Mouse (Mus musculus): ENCODE measurements around the gene Pnpla5. TPM values are rescaled to one million over a fixed set of nuclear protein-coding genes. Genes with fewer than 3 reads are reported as not detected.
A peak's percentile ranks its signal among the peaks of the same experiment; 100 is the strongest.

Pnpla5 gene
- polyA plus RNA-seq, 1 experiment from 2014 or later: not detected

GRCm38 (mm10) chr15:84078667-84079066 is 44.3 kb downstream of the Pnpla5 start:
- Histone ChIP-seq H3K9me3 (replicated peaks) (no peaks in the 10 kb centered on the region), H3K27ac (no peak overlapping the region), H3K4me3 (replicated peaks) (no peak overlapping the region), H3K4me2 (no peak overlapping the region), H3K9ac (no peak overlapping the region), H3K27me3 (peaks cover 18% of the 10 kb centered on the region), H3K4me1 (peaks cover 2% of the 10 kb centered on the region; the same call in 1 of the 2 replicates), H3K36me3 (no peaks in the 10 kb centered on the region)
- WGBS: 73% methylated on average over 13 of the region's 13 CpGs
- ATAC-seq (replicated peaks; ENCODE audit: low FRiP score): no peak

- Histone ChIP-seq H3K27ac (no peak overlapping the region), H3K36me3 (no peaks in the 10 kb centered on the region), H3K9ac (no peak overlapping the region), H3K4me1 (peaks cover 2% of the 10 kb centered on the region; the same call in 1 of the 2 replicates), H3K4me3 (replicated peaks) (no peak overlapping the region), H3K4me2 (no peak overlapping the region), H3K27me3 (peaks cover 33% of the 10 kb centered on the region), H3K9me3 (replicated peaks) (no peaks in the 10 kb centered on the region)
- ATAC-seq (replicated peaks; ENCODE audit: low FRiP score): no peak
- 65% methylated on average over 17 of the region's 17 CpGs for WGBS
Observed at GRCm38 (mm10) chr15:84077151-84077550, 45.8 kb downstream of the Pnpla5 start.

GRCm38 (mm10) chr15:84074705-84075185 is 48.2 kb downstream of the Pnpla5 start:
- 22% methylated on average over 17 of the region's 17 CpGs for WGBS
- no peaks in the 10 kb centered on the region for H3K9me3 ChIP-seq (replicated peaks)
- H3K9ac ChIP-seq: no peak overlapping the region
- H3K36me3 ChIP-seq: no peaks in the 10 kb centered on the region
- peaks cover 2% of the 10 kb centered on the region; the same call in 1 of the 2 replicates for H3K4me1 ChIP-seq
- no peak overlapping the region for H3K4me3 ChIP-seq (replicated peaks)
- H3K27ac ChIP-seq: no peak overlapping the region
- no peak for ATAC-seq (replicated peaks; ENCODE audit: low FRiP score)
- H3K27me3 ChIP-seq: peaks cover 57% of the 10 kb centered on the region
- 0 out of 2 replicates have a peak overlapping the region, but pooled peaks have one; percentile 10 for H3K4me2 ChIP-seq

GRCm38 (mm10) chr15:84073911-84074704 is 48.9 kb downstream of the Pnpla5 start:
- no peaks in the 10 kb centered on the region for H3K9me3 ChIP-seq (replicated peaks)
- H3K4me3 ChIP-seq (replicated peaks): no peak overlapping the region
- H3K36me3 ChIP-seq: no peaks in the 10 kb centered on the region
- H3K27me3 ChIP-seq: peaks cover 64% of the 10 kb centered on the region
- no peak overlapping the region for H3K9ac ChIP-seq
- 10% methylated on average over 14 of the region's 15 CpGs for WGBS
- H3K27ac ChIP-seq: no peak overlapping the region
- no peak for ATAC-seq (replicated peaks; ENCODE audit: low FRiP score)
- 0 out of 2 replicates have a peak overlapping the region, but pooled peaks have one; percentile 10 for H3K4me2 ChIP-seq
- H3K4me1 ChIP-seq: peaks cover 2% of the 10 kb centered on the region; the same call in 1 of the 2 replicates

DNA sequence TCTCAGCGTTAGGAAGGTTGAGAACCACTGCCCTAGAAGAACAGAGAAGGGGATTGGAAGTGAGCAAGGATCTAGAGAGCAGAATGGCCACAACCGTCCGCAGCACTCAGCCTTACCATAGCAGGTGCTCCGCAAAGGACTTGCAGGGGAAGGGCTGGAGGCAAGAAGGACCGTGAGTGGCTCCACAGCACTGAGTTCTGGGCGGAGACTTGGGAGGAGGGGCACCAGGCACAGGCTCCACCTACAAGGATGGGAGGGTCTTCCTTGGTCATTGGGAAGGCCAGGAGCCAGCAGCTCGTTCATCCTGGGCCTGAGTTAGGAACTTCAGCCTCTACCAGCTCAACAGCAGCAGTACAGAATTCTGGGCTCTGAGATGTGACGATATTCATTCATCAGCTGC is 49.9 kb downstream of the Pnpla5 start:
- H3K27me3 ChIP-seq: peaks cover 73% of the 10 kb centered on the region
- no peak overlapping the region for H3K27ac ChIP-seq
- peaks cover 2% of the 10 kb centered on the region; the same call in 1 of the 2 replicates for H3K4me1 ChIP-seq
- no peak overlapping the region for H3K4me3 ChIP-seq (replicated peaks)
- H3K36me3 ChIP-seq: no peaks in the 10 kb centered on the region
- H3K4me2 ChIP-seq: no peak overlapping the region
- WGBS: 22% methylated on average over 8 of the region's 8 CpGs
- no peak for ATAC-seq (replicated peaks; ENCODE audit: low FRiP score)
- no peak overlapping the region for H3K9ac ChIP-seq
- no peaks in the 10 kb centered on the region for H3K9me3 ChIP-seq (replicated peaks)

DNA sequence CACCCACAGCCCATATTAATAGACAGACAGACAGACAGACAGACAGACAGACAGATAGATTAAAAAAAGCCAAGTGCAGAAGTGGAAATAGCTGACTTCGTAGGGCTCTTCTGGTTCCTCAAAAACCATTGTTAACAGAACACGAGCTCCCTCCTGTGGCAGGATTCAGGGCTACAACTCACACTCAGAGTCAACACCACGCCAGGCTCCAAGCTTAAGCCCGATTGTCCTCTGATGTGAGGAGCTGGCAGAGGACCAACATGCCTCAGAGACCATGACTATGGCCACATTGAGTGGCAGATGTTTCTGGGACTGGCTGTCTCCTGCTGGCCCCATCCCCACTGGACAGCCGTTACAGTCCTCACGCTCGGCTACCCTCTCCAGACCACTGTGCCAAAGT is 50.7 kb downstream of the Pnpla5 start:
- WGBS: 28% methylated on average over 7 of the region's 7 CpGs
- Histone ChIP-seq H3K27me3 (peaks cover 82% of the 10 kb centered on the region), H3K4me2 (no peak overlapping the region), H3K4me1 (peaks cover 2% of the 10 kb centered on the region; the same call in 1 of the 2 replicates), H3K4me3 (replicated peaks) (no peak overlapping the region), H3K36me3 (no peaks in the 10 kb centered on the region), H3K27ac (no peak overlapping the region), H3K9ac (no peak overlapping the region), H3K9me3 (replicated peaks) (no peaks in the 10 kb centered on the region)
- ATAC-seq (replicated peaks; ENCODE audit: low FRiP score): no peak

DNA sequence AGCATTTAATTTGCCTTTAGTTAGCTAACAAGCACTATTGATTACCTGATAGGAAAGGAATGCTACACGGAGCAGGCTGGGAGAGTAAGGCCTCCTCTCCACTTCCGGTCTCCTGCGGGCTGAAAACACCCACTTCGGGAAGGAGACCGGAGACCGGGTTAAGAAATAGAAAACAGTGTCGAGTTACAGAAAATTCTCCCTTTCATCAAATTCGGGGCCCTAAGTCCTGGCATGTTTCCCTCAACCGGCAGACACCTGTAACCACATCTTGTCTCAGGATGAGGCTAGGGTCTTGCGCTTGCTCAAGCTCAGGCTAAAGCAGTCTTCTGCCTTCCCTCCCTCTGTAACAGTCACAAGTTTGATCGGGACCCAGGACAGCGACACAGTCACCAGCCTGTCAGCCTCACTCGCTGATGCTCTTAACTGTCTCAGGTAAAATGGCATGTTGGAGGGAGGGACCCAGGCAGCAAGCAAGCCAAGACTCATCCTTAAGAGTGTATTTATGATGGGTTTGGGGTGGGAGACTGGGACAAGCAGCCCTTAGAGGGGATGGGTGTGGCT is 52.8 kb downstream of the Pnpla5 start:
- Histone ChIP-seq H3K4me1 (peaks cover 3% of the 10 kb centered on the region; the same call in 1 of the 2 replicates), H3K36me3 (no peaks in the 10 kb centered on the region), H3K27me3 (peaks cover 93% of the 10 kb centered on the region), H3K9ac (no peak overlapping the region), H3K4me3 (replicated peaks) (peak overlapping the region; percentile 18), H3K9me3 (replicated peaks) (0 out of 2 replicates have a peak, but pooled peaks cover 5% of the 10 kb centered on the region), H3K27ac (no peak overlapping the region), H3K4me2 (peak overlapping the region; percentile 26)
- WGBS: 2% methylated on average over 13 of the region's 13 CpGs
- ATAC-seq (replicated peaks; ENCODE audit: low FRiP score): no peak

GRCm38 (mm10) chr15:84069455-84070050 is 53.4 kb downstream of the Pnpla5 start:
- Histone ChIP-seq H3K4me2 (peak overlapping the region; percentile 26), H3K27ac (no peak overlapping the region), H3K9ac (no peak overlapping the region), H3K4me3 (replicated peaks) (peak overlapping the region; percentile 18), H3K27me3 (peaks cover 93% of the 10 kb centered on the region), H3K4me1 (peaks cover 5% of the 10 kb centered on the region; the same call in 1 of the 2 replicates), H3K9me3 (replicated peaks) (0 out of 2 replicates have a peak, but pooled peaks cover 5% of the 10 kb centered on the region), H3K36me3 (no peaks in the 10 kb centered on the region)
- ATAC-seq (replicated peaks; ENCODE audit: low FRiP score): no peak
- WGBS: 6% methylated on average over 16 of the region's 16 CpGs

GRCm38 (mm10) chr15:84065701-84066100 is 57.3 kb downstream of the Pnpla5 start:
- 75% methylated on average over 4 of the region's 4 CpGs for WGBS

GRCm38 (mm10) chr15:84065140-84065539 is 57.8 kb downstream of the Pnpla5 start, which contains the start of gene Efcab6:
Gene Efcab6 (minus strand): TSS chr15:84065379.
- no peak for ATAC-seq (replicated peaks; ENCODE audit: low FRiP score)
- H3K4me3 ChIP-seq (replicated peaks): peak within 1 kb of the TSS; percentile 25
- H3K27me3 ChIP-seq: peaks cover 64% of the 10 kb centered on the region
- peaks cover 5% of the 10 kb centered on the region; the same call in 1 of the 2 replicates for H3K4me1 ChIP-seq
- no peak within 1 kb of the TSS for H3K9ac ChIP-seq
- H3K4me2 ChIP-seq: peak within 1 kb of the TSS; percentile 52
- H3K27ac ChIP-seq: no peak within 1 kb of the TSS
- 2% methylated on average over 29 of the region's 29 CpGs for WGBS
- H3K36me3 ChIP-seq: no peaks in the 10 kb centered on the region
- 0 out of 2 replicates have a peak, but pooled peaks cover 5% of the 10 kb centered on the region for H3K9me3 ChIP-seq (replicated peaks)

More at GRCm38 (mm10) chr15:84065701-84066100, 57.3 kb downstream of the Pnpla5 start:
- H3K4me3 ChIP-seq (replicated peaks): no peak overlapping the region
- H3K9me3 ChIP-seq (replicated peaks): 0 out of 2 replicates have a peak, but pooled peaks cover 5% of the 10 kb centered on the region
- H3K27me3 ChIP-seq: peaks cover 70% of the 10 kb centered on the region
- H3K4me2 ChIP-seq: no peak overlapping the region
- H3K36me3 ChIP-seq: no peaks in the 10 kb centered on the region
- peaks cover 5% of the 10 kb centered on the region; the same call in 1 of the 2 replicates for H3K4me1 ChIP-seq
- ATAC-seq (replicated peaks; ENCODE audit: low FRiP score): no peak
- no peak overlapping the region for H3K9ac ChIP-seq
- no peak overlapping the region for H3K27ac ChIP-seq

Measured in kidney, embryonic 15.5 days (tissue).